Mouse (Mus musculus): Measurements from ENCODE around the gene Fcgr2b. TPM values are rescaled to one million over a fixed set of nuclear protein-coding genes. Genes with fewer than 3 reads are reported as not detected.
"Not testable (repeated sequence)": the region's sequence is repeated elsewhere in the genome, so short reads cannot be mapped to it uniquely, and the experiment has no call there.

Gene Fcgr2b
- total RNA-seq, 2 experiments from 2014 or later = 2.3 to 2.4 TPM

- no peak for DNase-seq (ENCODE audit: low spot score)
Measured at GRCm38 (mm10) chr1:170978601-170979000, 2.3 kb upstream of the Fcgr2b start.

DNA sequence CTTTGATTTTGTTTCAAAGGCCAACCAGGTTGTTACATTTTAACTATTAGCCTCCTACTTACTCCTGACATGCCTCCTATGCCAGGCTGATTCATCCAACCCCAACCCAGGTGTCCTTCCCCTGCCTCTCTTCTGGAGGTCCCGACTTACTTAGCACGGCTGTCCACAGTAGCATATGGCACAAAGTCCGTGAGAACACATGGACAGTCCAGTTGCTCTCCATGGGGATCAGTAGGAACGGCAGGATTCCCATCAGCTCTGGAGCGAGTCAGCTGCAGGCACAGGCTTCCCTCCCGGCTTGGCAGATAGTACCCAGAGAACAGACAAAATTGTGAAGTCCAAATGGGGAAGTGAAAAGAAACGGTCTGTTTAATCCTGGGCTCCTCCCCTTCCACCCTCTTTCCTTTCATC lies 591 bp downstream of the Fcgr2b start:
- DNase-seq (ENCODE audit: low spot score) = no peak

- DNase-seq (ENCODE audit: low spot score) = not testable (repeated sequence)
Measured at GRCm38 (mm10) chr1:170975350-170975749, 997 bp downstream of the Fcgr2b start.

DNA sequence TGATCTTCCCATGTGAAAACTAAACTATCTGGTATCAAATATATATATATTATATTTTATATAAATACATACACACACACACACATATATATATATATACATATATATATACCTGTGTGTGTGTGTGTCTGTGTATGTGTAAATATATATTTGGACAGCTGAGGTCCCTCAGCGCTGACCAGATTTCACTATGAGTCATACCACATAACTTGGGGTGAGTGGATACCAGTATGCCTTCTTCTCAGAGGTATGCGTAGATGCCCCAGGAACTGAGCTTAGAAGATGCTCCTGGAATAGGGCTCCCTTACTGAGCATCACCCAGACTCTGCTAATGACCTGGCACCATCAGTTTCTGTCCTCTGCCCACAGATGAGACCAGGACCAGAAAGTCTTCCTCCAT lies 1.6 kb downstream of the Fcgr2b start:
- no peak for DNase-seq (ENCODE audit: low spot score)

GRCm38 (mm10) chr1:170974171-170974570 lies 2.2 kb downstream of the Fcgr2b start:
- DNase-seq (ENCODE audit: low spot score) = no peak

GRCm38 (mm10) chr1:170972936-170973335 lies 3.4 kb downstream of the Fcgr2b start:
- no peak for DNase-seq (ENCODE audit: low spot score)

GRCm38 (mm10) chr1:170972494-170972893 lies 3.9 kb downstream of the Fcgr2b start:
- DNase-seq (ENCODE audit: low spot score) = no peak

GRCm38 (mm10) chr1:170968576-170968975 lies 7.8 kb downstream of the Fcgr2b start:
- no peak for DNase-seq (ENCODE audit: low spot score)

DNA sequence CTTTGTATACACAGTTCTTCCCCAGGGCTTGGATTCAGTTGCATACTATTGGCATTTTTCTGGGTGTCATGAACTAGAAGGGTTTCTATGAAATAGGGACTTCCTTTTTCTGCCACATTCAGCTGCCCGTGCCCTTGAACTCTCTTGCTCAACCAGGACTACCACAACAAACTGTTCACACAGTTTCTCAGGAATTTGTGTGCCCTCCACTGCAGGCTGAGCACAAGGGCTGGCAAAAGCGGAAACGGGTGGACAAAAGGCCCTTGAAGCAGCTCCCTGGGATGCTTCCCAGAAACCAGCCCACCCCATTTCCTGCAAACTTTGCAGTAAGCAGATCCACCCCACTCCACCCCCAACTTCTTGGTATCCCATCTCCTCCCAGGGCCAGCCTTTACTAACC lies 8.8 kb downstream of the Fcgr2b start:
- DNase-seq (ENCODE audit: low spot score) = no peak

GRCm38 (mm10) chr1:170963087-170963486 lies 13.3 kb downstream of the Fcgr2b start:
- DNase-seq (ENCODE audit: low spot score) = no peak

- DNase-seq (ENCODE audit: low spot score) = no peak
Measured at GRCm38 (mm10) chr1:170962301-170962700, 14.0 kb downstream of the Fcgr2b start.

DNA sequence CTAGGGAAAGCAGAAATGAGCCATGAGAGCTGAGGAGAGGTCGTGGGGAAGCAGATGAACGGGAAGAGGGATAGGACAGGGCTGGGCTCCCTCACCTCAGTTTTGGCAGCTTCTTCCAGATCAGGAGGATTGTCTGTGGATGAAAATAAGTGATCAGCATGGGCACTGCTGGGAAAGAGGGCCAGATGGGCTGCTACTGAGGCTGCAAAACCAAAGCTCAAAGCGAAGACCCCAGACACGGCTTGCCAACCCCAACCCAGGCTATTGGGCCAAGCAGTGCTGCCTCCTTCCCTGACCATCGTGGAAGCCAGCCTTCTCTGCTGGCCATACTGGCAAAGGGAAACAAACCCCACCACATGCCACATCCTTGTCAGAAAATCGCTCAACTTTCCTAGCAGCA lies 15.2 kb downstream of the Fcgr2b start:
- no peak for DNase-seq (ENCODE audit: low spot score)

DNA sequence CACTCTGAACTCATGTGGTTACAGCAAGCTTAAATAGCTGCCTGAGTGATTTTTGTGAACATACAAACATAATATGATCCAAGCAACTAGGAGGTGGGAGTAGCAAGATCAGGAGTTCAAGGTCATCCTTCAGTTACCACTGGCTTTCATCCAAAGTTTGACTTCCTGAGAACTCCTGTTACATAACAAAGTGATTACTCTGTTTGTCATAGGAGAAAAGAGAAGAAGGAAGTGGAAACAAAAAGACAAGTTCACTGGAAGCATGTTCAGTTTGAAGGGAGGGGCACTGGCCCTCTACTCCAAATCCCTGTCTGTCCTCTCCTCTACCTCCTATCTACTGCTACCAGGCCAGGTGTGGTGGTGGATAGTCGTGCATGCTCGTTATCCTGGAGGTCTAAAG lies 16.6 kb downstream of the Fcgr2b start:
- no peak for DNase-seq (ENCODE audit: low spot score)

GRCm38 (mm10) chr1:170958225-170958624 lies 18.1 kb downstream of the Fcgr2b start:
- DNase-seq (ENCODE audit: low spot score) = no peak

- DNase-seq (ENCODE audit: low spot score) = no peak
Measured at GRCm38 (mm10) chr1:170953192-170953591, 23.2 kb downstream of the Fcgr2b start.

DNA sequence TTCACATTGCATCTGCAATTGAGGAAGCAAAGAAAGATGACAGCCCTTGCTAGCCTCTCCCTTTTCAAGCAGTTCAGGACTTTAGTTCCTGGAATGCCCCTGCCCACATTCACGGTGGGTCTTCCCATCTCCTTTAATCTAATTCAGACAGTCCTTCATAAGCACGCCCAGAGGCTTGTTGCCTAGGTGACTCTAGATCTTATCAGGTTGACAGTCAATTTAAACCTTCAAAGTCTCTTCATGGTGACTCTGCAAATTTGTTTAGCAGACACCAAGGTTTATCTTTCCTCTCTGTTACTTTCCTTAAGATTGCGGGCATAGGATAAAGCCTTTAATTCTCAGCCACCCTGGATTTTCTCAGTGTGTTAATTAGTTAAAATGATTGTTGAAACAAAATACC lies 25.6 kb downstream of the Fcgr2b start:
- DNase-seq (ENCODE audit: low spot score) = no peak

DNA sequence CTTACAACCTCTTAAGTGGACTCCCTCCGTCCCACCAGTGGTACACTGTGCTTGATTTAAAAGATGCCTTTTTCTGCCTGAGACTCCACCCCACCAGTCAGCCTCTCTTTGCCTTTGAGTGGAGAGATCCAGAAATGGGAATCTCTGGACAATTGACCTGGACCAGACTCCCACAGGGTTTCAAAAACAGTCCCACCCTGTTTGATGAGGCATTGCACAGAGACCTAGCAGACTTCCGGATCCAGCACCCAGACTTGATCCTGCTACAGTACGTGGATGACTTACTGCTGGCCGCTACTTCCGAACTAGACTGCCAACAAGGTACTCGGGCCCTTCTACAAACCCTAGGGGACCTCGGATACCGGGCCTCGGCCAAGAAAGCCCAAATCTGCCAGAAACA lies 31.4 kb downstream of the Fcgr2b start:
- not testable (repeated sequence) for DNase-seq (ENCODE audit: low spot score)

- not testable (repeated sequence) for DNase-seq (ENCODE audit: low spot score)
Measured at GRCm38 (mm10) chr1:170944151-170944550, 32.2 kb downstream of the Fcgr2b start.

- DNase-seq (ENCODE audit: low spot score) = no peak
Measured at GRCm38 (mm10) chr1:170939255-170939654, 37.1 kb downstream of the Fcgr2b start.

DNA sequence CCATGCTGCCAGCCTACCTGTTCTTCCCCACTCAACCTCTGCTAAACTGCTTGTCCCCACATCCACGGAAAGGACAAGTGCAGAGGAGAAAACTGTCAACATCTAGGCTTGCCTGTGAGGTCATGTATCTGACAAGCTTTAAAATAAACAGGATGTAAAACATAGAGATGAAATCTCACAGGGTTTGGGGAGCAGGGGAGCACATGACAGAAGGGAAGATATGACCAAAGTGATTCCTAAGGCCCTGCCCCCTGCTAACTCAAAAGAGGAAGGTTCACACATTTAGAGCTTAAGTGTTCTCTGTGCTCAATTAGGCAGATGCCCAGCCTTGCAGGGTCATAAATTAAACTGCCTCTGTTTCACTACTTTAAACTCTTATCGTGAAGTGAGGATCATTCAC lies 42.0 kb downstream of the Fcgr2b start:
- DNase-seq (ENCODE audit: low spot score) = no peak

GRCm38 (mm10) chr1:170933940-170934339 lies 42.4 kb downstream of the Fcgr2b start:
- no peak for DNase-seq (ENCODE audit: low spot score)

DNA sequence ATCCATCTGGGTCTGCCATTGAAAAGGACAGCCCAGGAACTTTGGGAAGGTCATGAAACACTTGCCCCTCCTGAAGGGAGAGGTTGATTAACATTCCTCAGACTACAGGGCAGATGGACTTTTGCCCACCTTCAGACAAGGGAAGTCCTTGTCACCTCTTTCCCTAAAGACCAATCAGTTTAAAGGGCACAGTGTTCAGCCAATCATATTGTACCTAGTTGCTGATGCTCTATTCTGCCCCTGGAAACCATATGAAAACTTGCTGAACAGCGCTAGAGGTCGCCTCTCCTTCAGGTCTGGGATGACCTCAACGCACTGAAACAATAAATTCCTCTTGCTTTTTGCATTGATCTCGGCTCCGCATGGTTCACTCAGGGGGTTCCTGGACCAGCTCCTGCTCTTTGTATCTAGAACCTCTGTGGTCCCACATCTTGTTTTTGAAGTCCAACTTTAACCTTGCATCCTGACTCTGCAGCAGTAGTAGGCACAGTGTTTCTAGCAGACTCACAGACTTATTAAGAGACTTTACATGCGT lies 42.9 kb downstream of the Fcgr2b start:
- no peak for DNase-seq (ENCODE audit: low spot score)

- no peak for DNase-seq (ENCODE audit: low spot score)
Measured at GRCm38 (mm10) chr1:170932043-170932442, 44.3 kb downstream of the Fcgr2b start.

DNA sequence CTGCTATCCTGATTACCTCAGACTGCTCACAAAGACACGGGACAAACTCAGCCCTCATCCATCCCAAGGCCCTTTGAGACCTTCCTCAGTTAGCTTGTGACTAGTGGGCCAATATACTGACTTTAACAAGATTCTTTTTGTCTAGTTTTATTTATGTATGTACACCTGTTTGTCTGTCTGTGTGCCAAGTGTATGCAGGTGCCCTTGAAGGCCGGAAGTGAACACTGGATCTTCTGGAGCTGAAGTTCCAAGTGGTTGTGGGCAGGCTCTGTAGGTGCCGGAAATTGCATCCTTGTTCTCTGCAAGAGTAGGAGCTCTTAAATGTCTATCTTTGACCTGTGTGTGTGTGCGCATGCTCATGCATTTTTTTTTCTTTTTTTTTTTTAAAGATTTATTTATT lies 47.1 kb downstream of the Fcgr2b start:
- DNase-seq (ENCODE audit: low spot score) = no peak

All from gastrocnemius, adult 18-20 months (tissue).